Mouse (Mus musculus): ENCODE measurements around the gene Wdr20.

Wdr20 gene

DNA sequence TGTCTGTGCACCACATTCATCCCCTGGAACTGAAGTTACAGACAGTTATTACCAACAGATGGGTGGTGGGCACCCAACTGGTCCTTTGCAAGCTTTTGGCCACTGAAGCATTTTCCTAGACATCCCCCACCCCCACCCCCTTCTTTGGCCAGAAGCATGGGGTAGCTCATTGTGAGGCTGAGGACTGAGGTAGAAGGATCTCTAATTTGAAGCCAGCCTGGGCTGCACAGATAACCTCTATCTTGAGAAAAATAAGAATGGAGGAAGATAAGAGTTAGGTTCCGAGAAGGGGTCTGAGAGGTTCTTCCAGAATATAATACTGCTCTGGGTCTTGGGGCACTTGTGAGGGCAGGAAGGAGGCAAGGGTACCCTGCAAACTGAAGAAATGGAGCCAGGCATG, 44.5 kb downstream of the Wdr20 start:
- DNase-seq = no peak

DNA sequence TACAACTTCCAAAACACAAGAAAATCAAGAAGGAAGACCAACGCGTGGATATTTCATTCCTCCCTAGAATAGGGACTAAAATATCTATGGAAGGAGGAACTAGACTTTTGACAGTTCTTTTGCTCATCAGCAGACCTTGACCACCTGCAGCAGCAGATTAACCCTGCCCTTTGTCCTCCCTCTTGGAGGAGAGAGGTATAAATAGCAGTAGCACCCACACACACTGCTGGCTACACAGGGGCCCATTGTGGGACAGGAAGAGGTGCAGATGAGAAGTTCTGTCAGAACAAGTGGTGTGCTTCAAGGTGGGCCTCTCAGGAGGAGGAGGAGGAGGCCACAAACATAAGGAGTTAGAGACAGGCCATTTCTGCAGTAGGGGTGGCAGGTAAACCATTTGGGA, 46.5 kb downstream of the Wdr20 start:
- DNase-seq = no peak

DNA sequence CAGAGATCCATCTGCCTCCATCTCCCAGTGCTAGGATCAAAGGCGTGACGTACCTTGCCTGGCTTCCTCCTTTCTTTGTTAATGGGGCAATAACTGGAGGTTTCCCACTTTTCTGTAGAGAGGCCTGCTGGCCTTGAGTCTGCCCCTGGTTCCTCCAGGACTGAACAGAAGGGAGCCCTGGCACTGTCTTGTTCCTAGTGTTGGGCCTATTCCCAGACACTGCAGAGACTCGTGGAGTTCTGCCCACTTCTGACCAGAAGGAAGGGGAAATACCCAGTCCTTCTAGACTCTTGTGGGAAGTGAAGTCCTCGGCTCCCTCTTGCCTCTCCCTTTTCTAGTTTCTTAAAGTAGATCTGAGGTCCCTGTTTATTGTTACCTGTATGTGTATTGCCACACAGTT, 48.5 kb downstream of the Wdr20 start:
- DNase-seq = no peak

DNA sequence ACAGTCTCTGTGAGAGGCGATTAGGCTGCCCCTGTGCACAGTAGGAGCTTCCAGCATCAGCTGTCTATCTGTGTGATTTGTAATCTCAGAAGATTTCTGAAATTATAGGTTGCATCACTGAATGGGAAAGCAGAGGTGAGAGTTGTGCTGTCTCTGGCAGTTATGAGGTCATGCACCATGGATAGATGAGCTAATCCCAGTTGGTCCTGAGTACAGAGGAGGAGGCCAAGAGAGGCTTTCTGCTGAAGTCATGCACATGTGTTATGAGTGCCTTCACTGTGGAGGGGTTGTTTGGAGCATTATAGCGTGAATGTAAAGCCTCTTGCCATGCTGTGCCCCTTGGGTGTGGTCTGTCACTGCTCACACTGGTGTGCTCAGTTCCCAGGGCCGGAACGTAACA, 52.8 kb downstream of the Wdr20 start:
- DNase-seq = no peak

DNA sequence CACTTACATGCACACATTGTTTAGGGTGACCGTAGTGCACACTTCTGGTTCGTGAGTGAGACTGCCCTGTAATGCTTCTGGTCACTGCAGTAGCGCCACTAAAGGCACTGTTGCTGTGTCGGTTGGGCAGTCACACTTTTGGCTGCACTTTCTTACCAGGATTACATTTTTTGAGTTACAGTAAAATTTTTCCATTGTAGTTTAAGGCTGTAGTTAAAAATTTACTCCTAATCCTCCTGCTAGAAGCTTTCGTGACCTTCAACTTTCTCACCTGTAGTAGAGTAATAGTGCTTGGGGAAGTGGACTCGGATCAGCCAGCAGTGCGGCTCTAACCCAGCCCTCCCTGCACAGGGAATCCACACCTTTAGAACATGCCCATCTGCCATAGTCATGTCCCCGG, 53.3 kb downstream of the Wdr20 start:
- no peak for DNase-seq

DNA sequence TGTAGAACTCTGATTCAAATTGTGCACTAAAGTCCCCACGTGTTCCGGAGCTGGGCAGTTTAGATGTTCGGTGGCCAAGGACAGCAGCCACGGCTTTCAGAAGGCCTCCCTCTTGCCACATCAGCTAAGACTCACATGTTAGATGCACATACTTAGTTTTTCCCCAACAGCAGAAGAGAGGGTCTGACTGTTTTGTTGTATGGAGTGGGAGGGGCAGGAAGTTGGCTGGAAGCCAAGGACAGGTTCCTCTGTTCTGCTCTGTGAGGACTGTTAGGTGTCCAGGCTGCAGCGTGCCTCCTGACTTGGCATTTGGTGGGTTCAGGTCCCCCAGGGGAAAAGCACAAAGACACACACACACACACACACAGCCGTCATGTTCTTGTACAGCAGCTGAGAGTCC, 57.3 kb downstream of the Wdr20 start:
- DNase-seq = peak in 1 of 2 experiments; percentile 27

DNA sequence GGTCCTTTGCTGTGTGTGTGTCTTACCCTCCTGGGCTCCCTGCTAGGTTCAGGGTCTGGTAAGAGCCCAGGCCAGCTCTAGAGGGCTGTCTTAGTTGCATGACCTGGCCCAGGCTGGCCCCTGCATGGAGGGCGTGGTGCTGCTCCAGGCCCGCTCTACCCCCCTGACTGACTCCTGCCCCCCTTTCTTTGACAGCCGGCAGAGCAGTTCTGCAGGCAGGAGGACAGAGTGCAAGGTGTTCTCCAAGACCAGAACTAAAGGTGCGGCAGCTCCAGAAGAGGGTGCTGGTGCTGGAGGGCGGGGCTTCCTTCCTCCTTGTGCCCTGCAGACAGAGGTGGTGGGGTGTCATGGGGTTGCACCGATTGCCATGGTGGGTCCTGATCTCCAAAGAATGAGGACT, 59.0 kb downstream of the Wdr20 start:
- no peak for DNase-seq

DNA sequence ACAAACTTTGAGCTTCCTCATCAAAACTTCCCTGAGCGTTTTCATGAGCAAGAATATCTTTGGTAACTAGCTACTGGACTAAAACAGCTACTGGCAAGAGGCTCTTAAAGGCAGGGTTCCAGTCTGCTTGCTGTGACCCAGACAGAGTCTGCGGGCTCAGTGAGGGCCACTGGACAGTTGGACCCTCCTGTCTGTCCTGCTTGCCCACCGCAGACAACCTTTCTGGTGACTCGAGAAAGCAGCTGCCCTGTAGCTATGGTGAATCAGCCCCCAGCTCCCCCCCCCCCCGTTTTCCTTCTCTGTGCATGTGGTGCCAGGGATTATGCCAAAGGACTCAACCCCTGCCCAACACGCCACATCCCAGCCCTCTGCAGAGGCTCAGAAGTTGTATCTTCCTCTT, 59.5 kb downstream of the Wdr20 start:
- no peak for DNase-seq

DNA sequence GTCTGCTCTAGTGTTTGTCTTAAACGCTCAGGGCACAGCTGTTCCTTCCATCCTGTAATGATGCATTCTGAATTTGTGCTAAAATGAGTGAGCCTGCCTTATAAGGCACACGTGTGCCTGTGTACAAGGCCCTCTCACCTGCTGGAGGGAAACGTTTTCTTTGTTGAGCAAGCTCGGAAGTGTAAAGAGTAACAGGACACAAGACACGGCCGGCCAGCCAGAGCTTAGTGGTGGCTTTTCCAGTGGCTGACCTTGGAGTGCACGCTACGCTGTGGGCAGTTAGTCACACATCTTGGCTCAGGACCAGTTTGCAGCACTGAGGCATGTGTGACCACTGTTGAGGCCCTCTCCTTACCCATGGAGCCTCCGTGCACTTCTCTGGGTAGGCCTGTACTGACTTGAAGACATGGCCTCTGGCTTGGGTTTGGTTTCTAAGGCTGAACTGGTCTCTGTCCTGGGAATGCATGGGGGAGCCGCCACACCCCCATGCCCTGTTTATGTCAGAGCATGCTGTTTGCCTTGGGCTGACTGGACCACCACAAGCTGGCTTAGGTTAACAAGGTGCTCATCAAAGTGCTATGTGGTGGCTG, 60.2 kb downstream of the Wdr20 start:
- DNase-seq = no peak

DNA sequence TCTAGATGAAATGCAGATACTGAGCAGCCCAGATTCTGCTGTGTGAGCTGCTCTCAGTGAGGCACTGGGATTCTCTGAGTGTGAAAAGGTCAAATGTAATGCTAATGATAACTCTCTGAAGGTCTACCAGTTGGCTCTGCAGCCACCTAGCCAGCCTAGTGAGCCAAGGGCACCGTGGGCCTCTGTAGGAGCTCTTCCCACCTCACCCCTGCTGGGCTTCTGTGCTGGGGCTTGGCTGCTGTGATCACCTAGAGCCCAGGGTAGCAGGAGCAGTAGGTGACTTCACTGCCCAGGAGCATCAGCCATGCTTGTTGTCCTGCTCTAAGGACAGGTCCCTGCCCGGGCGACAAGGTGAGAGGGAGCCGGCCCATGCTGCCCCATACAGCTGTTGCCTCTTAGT, 61.5 kb downstream of the Wdr20 start:
- no peak for DNase-seq

DNA sequence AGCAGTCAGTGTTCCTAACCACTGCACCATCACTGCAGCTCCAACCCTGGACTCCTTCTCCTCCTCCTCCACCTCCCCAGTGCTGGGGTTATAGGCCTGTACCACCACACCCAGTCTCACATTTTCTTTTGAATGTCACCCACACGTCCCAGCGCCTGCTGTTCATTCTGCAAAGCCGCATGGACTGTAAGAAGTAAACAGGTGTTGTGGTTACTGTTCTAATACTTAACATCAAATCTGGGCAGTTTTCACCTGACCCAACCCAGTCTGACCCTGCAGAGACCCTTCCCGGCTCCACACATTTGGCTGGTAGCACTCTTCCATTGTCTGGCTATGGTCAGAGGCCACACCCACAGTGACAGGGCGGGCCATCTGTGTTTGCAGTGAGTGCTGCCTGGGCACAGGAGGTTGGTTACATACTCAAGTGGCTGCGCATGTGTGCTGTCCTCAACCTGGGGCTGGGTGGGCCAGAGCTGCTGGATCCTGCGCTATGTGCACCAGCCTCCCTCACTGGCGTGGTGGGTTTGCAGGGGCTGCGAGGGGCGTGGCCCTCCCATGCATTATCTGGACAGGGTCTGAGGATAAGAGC, 64.2 kb downstream of the Wdr20 start:
- DNase-seq = no peak

DNA sequence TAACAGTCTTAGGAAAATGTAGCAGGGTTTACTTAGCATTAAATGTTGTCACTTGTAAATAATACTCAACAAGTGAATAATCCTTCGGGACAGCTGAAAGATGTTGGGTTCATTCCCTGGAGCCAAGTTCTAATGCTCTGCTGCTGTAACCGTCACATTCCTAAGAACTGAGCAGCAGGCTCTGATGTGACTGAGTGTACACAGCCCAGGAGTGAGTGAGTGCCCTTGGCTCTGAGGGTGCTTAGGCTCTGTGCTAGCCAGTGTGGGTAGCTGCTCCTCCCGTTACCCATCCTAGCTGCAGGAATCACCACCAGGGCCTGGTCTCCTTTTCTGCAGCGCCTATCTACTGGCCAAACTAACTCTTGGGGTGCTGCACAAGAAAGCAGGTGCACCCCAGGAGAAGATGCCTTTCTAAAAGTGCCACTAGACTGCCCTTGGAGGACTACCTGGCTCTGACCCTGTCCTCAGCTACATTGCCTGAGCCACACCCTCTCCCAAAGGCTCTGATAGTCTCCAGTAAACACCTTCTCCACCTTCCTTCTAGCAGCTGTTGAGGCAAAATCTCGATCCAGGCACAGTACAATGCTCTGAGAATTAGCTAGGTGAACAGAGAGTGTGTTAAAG, 65.0 kb downstream of the Wdr20 start:
- no peak for DNase-seq

DNA sequence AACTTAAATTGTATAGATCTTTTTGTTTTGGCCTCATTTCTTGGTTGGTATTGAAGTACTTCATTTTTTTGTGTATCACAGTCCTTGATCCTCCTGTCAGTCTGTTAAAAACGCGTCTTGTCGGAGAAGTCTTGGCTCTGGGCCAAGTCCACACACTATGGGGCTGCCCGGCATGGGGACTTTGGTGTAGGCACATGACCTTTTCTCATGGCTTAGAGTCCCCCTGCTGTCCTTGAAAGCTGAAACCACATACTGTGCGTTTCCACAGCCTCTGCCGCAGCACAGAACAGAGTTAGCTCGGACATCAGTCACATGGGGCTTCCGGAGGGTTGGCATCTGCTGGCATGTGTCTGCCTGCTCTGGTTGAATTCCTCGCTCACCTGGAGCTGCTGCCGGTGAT, 66.5 kb downstream of the Wdr20 start:
- DNase-seq = no peak

DNA sequence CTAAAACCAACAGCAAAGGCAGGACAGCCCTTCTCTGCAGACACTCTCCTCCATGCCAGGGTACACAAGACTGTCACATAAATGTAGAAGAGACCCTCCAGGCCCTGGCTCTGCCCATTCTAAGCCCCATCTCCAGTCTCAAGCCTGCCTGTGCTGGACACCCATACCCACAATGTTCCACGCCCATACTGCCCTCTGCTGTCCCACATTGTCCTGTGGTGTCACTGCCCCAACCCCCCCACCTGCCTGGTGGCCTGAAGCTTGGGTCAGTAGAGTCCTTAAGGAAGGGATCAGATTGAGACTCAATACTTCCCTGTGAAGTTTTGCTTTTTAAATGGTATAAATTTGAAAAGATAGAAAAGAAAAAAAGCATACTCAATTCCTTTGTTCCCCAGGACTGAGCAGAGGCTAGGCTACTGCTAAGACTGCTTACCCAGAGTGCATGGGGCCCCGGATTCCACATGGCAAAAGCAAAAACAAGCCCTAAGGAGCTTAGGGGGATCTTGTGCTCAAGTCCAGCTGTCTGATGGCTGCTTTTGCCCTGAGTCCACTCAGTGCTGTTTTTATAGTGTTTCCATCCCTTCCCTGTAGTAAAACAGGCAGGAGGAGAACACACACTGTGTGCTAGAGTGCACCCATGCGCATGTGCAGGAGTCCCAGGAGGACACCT, 68.7 kb downstream of the Wdr20 start:
- DNase-seq = peak in 1 of 2 experiments; percentile 23

DNA sequence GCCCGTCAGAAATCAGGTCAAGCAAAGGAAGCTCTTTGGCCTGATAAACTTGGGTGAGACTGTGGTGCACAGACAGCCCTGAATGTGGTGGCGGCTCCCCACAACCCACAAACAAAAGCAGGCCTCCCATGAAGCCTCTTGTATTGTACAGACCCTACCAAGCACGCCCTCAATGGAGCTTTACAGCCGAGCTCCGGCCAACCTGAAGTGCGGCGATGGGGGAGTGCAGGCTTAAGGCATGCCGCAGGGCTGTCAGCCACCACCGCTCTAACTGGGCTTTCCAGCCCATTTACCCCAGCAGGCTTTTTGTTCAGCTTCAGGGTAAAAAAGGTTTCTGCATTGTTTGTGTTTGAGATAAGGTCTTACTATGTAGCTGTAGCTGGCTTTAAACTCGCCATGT, 70.7 kb downstream of the Wdr20 start:
- DNase-seq = no peak

DNA sequence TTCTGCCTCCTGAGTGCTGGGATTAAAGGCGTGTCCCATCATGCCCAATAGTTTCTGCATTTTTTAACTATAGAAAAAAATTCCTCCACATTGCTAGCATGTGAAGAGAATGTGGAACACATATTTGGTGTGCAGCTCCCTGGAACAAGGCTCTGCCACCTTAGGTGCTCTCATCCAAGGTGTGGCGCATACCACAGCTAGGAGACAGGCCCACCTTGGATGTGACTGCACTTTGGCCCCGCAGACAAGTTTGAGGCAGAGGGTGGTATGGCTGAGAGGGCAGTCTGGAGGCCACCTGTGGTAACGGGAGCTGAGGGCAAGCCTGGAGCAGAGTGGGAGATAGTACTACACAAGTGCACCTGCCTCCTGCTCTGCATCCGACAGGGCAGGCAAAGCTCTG, 71.1 kb downstream of the Wdr20 start:
- no peak for DNase-seq

DNA sequence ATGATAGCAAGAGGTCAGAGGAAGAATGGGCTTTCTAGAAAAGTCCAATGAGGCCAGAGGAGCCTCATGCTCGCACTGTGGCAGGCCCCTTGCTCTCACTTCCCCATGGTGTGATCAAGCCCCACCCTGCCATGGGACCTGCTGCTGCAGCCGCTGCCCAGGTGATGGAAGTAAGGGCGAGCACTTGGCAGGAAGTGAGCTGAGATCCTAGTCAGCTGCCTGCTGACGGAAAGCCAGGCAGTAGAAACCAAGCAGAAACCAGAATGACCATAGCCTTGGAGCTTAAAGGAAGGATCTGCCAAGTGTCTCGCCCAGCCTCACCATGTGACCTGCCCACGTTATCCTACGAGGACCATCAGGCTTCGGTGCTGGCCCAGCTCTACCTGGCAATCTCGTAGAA, 75.4 kb downstream of the Wdr20 start:
- no peak for DNase-seq

DNA sequence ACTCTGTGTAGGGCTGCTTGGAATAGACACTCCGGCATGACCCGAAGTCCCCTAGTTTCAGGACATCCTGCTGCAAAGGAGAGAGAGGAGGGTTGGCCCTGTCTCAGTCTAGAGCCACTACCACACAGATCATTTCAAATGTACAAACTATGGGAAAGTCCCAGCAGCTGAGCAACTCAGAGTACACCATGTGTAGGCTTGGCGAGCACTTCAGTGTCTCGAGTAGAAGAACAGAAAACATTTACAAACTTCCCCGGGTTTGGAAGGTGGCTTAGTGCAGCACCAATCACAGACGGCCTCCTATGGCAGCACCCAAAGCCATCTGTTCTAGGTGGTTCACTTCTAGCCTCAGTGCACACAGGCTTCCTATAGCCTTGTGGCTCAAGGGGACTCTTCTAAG, 75.9 kb downstream of the Wdr20 start:
- DNase-seq = no peak

DNA sequence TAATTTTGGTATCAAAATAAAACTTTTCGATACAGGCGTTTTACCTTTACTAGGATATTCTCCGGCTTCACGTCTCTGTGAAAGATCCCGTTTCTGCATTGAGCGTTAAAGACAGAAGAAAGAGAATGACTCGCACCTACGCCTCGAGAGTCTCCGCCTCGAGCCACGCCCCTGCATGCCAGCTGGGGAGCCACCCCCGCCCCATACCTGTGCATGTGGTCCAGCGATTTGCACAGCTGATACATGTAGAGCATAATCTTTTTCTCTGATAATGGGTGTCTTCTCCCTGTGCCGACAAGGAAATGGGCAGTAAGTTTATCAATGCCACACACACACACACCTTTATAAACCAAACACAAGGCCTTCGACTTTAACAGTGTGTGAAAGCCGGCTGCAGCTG, 77.2 kb downstream of the Wdr20 start:
- no peak for DNase-seq

DNA sequence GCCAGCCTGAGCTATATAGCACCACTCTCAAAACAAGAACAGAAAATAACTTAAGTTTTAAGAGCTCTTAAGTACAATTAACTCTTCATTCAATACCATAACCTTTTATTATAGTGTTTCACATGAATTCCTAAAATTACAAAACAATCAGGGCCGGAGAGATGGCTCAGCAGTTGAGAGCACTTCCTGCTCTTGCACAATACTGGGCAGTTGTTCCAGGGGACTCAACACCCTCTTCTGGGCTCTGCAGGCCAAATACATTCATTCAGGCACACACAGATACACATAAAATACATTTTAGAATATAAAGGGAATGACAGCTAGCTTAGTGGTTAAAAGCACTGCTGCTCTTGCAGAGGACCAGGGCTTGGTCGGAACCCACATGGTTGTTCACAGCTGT, 79.1 kb downstream of the Wdr20 start:
- no peak for DNase-seq

DNA sequence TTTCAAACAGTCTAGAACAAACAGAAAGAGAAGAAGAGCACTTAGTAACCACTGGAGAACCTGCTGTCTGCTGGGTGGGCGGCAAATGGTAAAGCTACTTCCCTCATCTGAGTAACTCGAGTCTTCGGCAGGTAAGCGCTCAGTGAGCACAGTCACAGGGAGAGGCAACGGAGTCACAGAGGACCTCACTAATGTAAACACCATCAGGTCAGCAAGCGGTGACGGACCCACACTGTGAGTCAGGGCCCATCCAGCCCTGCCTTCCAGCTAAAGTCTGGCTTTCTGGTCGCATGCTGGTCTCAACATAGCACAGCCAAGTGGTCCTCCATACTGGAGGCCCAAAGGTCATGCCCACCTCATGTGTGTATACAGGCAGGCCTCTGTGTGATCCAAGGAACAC, 81.6 kb downstream of the Wdr20 start:
- DNase-seq = no peak

DNA sequence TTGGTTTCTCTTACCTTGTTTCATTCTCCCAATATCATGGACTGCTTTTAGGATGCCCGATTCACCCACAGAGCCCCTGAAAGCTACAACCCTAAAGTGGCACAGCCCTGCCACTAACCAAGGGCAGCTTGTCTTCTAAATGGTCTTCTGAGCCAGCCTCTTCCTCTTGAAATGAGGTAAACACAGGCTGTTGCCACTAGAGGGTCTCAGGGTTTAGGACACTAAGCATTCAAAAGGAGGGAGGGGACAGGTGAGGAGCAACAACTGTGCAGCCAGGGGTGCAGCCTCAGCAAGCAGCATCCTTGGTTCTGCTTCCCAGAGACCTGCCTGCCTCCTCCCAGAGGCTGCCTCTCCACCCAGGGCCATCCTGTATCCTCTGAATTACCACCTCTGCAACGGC, 84.0 kb downstream of the Wdr20 start:
- DNase-seq = no peak

DNA sequence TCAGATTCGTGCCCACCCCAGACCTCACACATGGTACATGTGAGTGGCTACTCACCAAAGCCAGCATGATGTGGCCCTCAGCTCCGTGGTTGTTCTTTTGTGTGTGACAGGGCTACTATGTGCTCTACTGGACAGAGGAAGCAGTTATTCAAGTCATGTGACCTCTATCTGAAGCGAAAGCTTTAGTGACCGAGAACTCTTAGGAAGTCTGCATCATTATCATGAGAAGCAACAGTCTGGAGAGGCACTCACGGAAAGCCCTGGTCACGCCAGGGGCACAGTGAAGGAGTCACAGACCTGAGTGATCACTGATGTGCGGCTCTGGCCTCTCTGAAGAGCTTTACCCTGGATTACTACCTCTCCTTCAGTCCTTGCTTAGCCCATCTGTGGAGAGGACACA, 84.6 kb downstream of the Wdr20 start:
- no peak for DNase-seq

DNA sequence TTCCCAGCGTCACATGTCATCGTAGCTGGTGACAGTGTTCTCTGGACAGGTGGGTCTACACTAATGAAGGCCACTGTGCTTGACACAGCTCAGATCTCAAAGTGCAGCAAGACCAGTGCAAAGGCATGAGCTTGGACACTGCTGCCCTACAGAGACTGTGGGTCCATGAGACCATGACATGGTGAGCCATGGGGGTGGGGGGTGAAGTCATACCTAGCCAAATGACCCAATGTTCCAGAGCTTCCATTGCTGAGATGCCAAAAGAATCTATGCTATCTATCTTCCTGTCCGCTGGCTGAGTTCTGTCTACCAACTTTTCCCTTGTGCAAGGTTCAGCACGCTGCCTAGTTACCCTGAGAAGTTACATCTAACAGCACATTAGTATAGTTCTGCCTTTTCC, 91.2 kb downstream of the Wdr20 start:
- DNase-seq = no peak
